Mouse (Mus musculus) erythroblast, embryonic 14.5 days (primary cell): ENCODE data around the gene Rbpj.

ENCODE experiments used
- GATA1 ChIP-seq: IDR thresholded peaks from 2 replicates; pipeline ENCODE4 v1.6.1; 2012; ENCODE audit warnings: low read length, inconsistent platforms, mixed read lengths
- TAL1 ChIP-seq: IDR thresholded peaks from 3 replicates; pipeline ENCODE4 v1.6.1; 2012; ENCODE audit warnings: low read length, inconsistent platforms, mixed read lengths

- no peak for TF ChIP-seq GATA1
- no peak for TF ChIP-seq TAL1
Observed at GRCm38 (mm10) chr5:53469098-53469776, 3.3 kb downstream of the Rbpj start.
